Mouse (Mus musculus) forebrain, embryonic 16.5 days (tissue): ENCODE data around the gene 2010106E10Rik. TPM values are rescaled to one million over a fixed set of nuclear protein-coding genes. Genes with fewer than 3 reads are reported as not detected.

Experiments used
- ATAC-seq: fragments of 200-750 bp; cut with Nextera tagmentation; 2 replicates; pipeline ENCODE4 v1.8.0; 2017; ENCODE audit warnings: mild to moderate bottlenecking, moderate library complexity
- H3K27ac ChIP-seq: fragments of 300-500 bp; sonication (generic); 2 replicates; pipeline ENCODE4 v1.5.1; 2014; ENCODE audit warnings: low read length, control low read depth
- H3K27me3 ChIP-seq: fragments of 300-500 bp; sonication (generic); replicated peaks from 2 replicates; pipeline ENCODE4 v1.6.1; 2014; ENCODE audit warnings: low read length; ENCODE audit not compliant: control insufficient read depth, insufficient read depth
- H3K36me3 ChIP-seq: fragments of 300-500 bp; sonication (generic); 2 replicates; pipeline ENCODE4 v1.6.1; 2014; ENCODE audit not compliant: control insufficient read depth, insufficient read depth
- H3K4me1 ChIP-seq: fragments of 300-500 bp; sonication (generic); replicated peaks from 2 replicates; pipeline ENCODE4 v1.6.1; 2014; ENCODE audit warnings: low read length; ENCODE audit not compliant: control insufficient read depth, insufficient read depth
- H3K4me2 ChIP-seq: fragments of 300-500 bp; sonication (generic); 2 replicates; pipeline ENCODE4 v1.6.1; 2014; ENCODE audit warnings: mild to moderate bottlenecking, low read length, control low read depth
- H3K4me3 ChIP-seq: fragments of 300-500 bp; sonication (generic); replicated peaks from 2 replicates; pipeline ENCODE4 v1.5.1; 2014; ENCODE audit warnings: mild to moderate bottlenecking, low read length, control low read depth
- H3K9ac ChIP-seq: fragments of 300-500 bp; sonication (generic); replicated peaks from 2 replicates; pipeline ENCODE4 v1.6.1; 2014; ENCODE audit warnings: low read depth, low read length, control low read depth
- H3K9me3 ChIP-seq: fragments of 300-500 bp; sonication (generic); 2 replicates; pipeline ENCODE4 v1.6.1; 2016; ENCODE audit warnings: low read length; ENCODE audit not compliant: control insufficient read depth
- WGBS: fragments of 180-500 bp; shearing (Covaris S2); extraction: QIAGEN DNeasy Blood & Tissue Kit; methylation state at CpG from one replicate; pipeline ENCODE4 v1.1.7; 2014; 5-methylcytosine and 5-hydroxymethylcytosine counted together
- polyA plus RNA-seq: library from polyadenylated mRNA; unstranded; fragments of >200 nt; fragmentation: Nextera tagmentation; extraction: Ambion mirVana; gene quantifications from 2 replicates; pipeline ENCODE4 v1.2.1, GENCODE M21; 2015

The 2010106E10Rik gene
- polyA plus RNA-seq: not detected in 2 replicates

DNA sequence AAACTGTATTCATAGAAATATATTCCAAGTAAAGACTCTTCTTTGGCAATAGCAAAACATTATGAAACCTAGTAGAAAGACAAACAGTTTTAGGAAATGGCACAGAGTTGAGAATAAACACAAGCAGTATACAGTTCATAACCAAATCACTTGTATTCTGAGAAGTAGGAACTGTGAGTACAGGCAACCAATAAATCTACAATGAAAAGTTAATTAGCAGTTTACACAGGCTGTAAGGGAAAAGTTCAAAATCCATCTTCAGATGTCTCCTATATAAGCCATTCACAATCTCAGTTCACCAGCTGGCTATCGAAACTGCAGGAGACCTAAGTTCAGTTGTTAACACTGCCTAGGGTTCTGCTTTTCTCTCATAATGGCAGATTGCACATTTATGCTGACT lies at the start of gene 2010106E10Rik:
2010106E10Rik (plus strand) TSS at position 301 of the 400 bp plus-strand sequence.
- no peaks in the 10 kb centered on the region for H3K9me3 ChIP-seq
- no peak within 1 kb of the TSS for H3K9ac ChIP-seq
- no peaks in the 10 kb centered on the region for H3K4me1 ChIP-seq
- no peak for ATAC-seq
- no peak within 1 kb of the TSS for H3K4me2 ChIP-seq
- no peak within 1 kb of the TSS for H3K4me3 ChIP-seq
- 84% methylated on average over 1 of the region's 1 CpGs for WGBS
- no peaks in the 10 kb centered on the region for H3K36me3 ChIP-seq
- H3K27ac ChIP-seq: no peak within 1 kb of the TSS
- no peaks in the 10 kb centered on the region for H3K27me3 ChIP-seq

DNA sequence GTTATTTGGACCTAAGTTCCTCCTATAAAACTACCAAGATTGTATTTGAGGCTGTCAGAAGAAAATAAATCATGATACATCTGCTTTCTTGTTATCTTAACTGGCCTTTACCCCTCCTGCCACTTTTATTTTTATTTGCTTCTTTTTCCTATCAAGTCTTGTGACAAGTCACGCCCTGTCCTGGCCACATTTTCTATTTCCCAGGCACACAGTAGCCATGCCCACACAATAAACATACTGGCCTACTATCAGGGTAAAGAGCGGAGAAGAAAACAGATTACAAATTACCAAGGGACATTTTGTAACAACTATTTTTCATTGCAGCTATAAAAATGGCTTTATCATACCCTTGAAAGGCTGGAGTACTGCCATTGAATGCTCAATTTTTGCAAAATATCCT lies 10.6 kb downstream of the 2010106E10Rik start:
- no peak overlapping the region for H3K27ac ChIP-seq
- 83% methylated on average over 2 of the region's 2 CpGs for WGBS
- H3K36me3 ChIP-seq: no peaks in the 10 kb centered on the region
- no peak overlapping the region for H3K9ac ChIP-seq
- no peak overlapping the region for H3K4me3 ChIP-seq
- ATAC-seq: no peak
- H3K4me1 ChIP-seq: no peaks in the 10 kb centered on the region
- no peaks in the 10 kb centered on the region for H3K9me3 ChIP-seq
- H3K4me2 ChIP-seq: no peak overlapping the region
- no peaks in the 10 kb centered on the region for H3K27me3 ChIP-seq

DNA sequence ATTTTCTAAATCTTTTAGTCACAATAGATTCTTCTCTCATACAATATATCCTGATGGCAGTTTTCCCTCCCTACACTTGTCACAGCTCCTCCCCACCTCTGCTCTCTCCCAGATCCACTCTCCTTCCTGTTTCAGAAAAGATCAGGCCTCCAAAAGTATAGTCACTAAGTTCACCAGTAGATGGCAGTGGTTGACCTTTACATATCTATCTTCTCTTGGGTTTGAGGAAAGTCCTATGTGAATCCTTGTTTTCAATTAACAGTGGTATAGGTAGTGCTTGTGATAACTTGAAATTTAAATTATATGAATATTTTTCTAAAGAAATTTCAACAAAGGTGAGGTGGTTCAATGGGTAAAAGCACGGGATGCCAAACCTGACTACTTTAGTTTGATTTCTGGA lies 29.7 kb downstream of the 2010106E10Rik start:
- no peak overlapping the region for H3K27ac ChIP-seq
- H3K36me3 ChIP-seq: no peaks in the 10 kb centered on the region
- H3K27me3 ChIP-seq: no peaks in the 10 kb centered on the region
- H3K4me1 ChIP-seq: no peaks in the 10 kb centered on the region
- no peaks in the 10 kb centered on the region for H3K9me3 ChIP-seq
- no peak overlapping the region for H3K4me2 ChIP-seq
- 70% methylated on average over 1 of the region's 1 CpGs for WGBS
- no peak overlapping the region for H3K9ac ChIP-seq
- ATAC-seq: peak; percentile 58; the same call in 1 of the 2 replicates
- H3K4me3 ChIP-seq: no peak overlapping the region

DNA sequence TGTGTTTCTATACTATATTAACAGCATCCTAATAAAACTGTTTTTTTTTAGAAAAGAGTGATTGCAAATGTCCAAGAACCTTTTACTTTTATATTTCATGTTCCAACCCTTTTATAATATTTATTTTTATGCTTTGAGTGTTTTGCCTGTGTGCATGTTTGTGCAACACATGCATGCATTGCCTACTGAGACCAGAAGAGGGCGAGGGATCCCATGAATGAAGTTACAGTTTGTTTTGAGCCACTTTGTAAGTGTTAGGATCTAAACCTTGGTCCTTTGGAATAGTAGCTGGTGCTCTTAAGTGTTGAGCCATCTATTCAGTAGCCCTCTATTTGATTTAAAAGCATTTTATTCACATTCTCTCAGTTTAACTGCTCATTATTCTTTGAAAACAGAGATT lies 48.0 kb downstream of the 2010106E10Rik start:
- H3K27me3 ChIP-seq: no peaks in the 10 kb centered on the region
- no peak for ATAC-seq
- H3K4me1 ChIP-seq: no peaks in the 10 kb centered on the region
- H3K4me2 ChIP-seq: no peak overlapping the region
- no peak overlapping the region for H3K27ac ChIP-seq
- no peak overlapping the region for H3K9ac ChIP-seq
- WGBS: 50% methylated on average over 1 of the region's 1 CpGs
- H3K36me3 ChIP-seq: no peaks in the 10 kb centered on the region
- no peaks in the 10 kb centered on the region for H3K9me3 ChIP-seq
- H3K4me3 ChIP-seq: no peak overlapping the region

DNA sequence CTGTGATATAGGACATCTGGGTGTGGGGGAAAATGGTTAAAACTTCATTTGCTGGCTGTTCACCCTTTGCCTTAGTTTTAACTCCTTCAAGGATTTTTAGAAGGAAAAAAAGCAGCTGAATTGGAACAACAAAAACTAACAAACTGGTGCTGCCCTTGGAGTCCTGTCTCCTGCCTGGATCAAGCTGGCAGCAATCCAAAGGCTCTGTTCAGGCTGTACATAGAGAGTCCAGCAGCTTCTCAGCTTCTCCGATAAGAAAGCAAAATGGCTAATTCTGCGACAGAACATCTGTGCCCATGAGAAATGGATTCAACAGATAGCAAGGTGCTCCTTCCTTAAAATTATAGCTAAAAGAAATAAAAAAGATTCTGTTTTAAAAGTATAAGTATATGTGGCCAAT lies 72.6 kb downstream of the 2010106E10Rik start:
- ATAC-seq: no peak
- H3K36me3 ChIP-seq: no peaks in the 10 kb centered on the region
- 68% methylated on average over 2 of the region's 2 CpGs for WGBS
- no peak overlapping the region for H3K27ac ChIP-seq
- 0 out of 2 replicates have a peak, but pooled peaks cover 2% of the 10 kb centered on the region for H3K9me3 ChIP-seq
- no peak overlapping the region for H3K4me2 ChIP-seq
- no peak overlapping the region for H3K4me3 ChIP-seq
- no peaks in the 10 kb centered on the region for H3K4me1 ChIP-seq
- H3K27me3 ChIP-seq: no peaks in the 10 kb centered on the region
- no peak overlapping the region for H3K9ac ChIP-seq

DNA sequence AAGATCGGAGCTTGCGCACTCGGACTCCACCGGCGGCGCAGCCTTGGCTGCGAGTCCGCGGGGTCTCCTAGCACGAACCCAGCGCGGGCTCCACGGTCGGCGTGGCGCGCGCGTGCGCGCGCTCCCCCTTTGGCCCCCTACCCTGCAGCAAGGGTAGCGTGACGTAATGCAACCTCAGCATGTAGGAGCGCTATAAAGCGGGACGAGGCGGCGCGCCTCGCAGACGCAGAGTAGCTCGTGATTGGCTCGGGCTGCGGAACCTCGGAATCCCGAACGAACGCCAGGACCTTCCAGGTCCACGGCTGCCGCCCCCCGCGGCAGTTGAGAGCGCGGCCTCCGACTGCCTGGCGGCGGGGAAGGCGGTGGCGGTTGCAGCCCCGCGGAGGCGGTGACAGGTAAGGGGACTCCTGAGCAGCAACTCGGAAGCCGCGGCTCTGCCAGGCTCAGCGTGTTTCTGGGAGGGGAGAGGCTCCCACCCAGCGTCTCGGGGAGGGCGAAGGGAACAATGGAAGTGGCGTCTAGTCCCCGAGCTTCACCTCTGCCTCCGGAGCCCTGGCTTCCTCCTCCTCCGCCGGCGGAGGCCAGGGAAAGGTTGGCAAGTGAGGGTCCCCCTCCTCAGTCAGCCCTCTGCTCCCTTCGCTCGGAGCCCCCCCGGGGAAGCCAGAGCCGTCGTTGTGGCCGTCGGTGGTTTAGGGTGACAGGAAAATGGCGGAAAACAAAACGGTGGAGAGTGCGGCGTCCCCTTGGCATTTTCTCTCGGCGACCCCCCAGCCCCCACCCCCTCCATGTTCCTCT lies 105.6 kb downstream of the 2010106E10Rik start, which contains the start of gene Zfp711:
Zfp711 (plus strand) TSS at position 16 of the 795 bp plus-strand sequence.
- Histone ChIP-seq H3K9me3 (no peaks in the 10 kb centered on the region), H3K9ac (peak within 1 kb of the TSS; percentile 80), H3K27ac (peak within 1 kb of the TSS; percentile 83), H3K36me3 (no peaks in the 10 kb centered on the region), H3K27me3 (no peaks in the 10 kb centered on the region), H3K4me2 (peak within 1 kb of the TSS; percentile 49), H3K4me1 (no peaks in the 10 kb centered on the region), H3K4me3 (peak within 1 kb of the TSS; percentile 68)
- WGBS: 21% methylated on average over 66 of the region's 79 CpGs
- peak; percentile 98 for ATAC-seq

DNA sequence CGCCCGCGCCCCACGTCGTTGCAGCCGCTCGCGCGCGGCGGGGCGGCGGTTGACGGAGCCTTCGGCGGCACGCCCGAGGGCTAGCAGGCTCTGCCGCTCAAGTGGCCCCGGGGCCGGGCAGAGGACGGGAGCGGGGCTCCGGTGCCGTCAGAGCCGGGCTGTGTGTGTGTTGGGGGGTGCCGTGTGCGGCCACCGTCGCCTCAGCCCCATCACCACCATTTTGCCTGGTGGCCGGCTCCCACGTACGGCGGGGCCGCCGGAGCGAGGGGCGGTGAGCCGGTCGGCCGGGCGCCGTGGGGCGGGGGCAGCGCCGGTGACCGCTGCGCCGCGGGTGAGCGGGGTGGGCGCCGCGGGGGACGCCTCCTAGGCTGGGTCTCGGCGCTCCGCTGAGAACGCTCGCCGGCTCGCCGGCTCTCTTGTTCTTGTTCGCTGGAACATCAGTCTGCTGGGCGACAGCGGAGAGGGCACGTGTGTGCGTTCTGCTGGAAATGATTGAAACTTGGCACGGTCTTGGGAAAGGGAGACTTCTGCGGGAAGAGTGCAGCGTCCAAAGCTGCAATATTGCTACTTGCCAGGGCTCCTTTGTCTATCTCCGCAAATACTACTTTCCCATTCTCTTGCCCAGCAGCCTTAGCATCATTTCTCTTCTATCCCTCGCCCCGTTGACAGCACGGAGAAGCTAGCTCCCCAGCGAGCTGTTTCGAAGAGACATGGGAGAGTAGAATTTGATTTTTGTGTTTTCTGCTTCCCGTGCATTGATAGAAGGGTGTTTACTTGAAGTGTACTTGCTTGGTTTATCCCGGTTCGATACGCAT lies 106.4 kb downstream of the 2010106E10Rik start:
- Histone ChIP-seq H3K9ac (peak overlapping the region; percentile 80), H3K27ac (peak overlapping the region; percentile 83), H3K36me3 (no peaks in the 10 kb centered on the region), H3K4me1 (no peaks in the 10 kb centered on the region), H3K27me3 (no peaks in the 10 kb centered on the region), H3K4me3 (peak overlapping the region; percentile 68), H3K4me2 (peak overlapping the region; percentile 49), H3K9me3 (no peaks in the 10 kb centered on the region)
- WGBS: 24% methylated on average over 60 of the region's 81 CpGs
- peak; percentile 59 for ATAC-seq
